Mouse (Mus musculus) ES-Bruce4 (cell line): ENCODE measurements around the gene Blzf1. TPM values are rescaled to one million over a fixed set of nuclear protein-coding genes. Genes with fewer than 3 reads are reported as not detected.

Source experiments
- H3K27ac ChIP-seq: 2 replicates; pipeline ENCODE4 v1.5.1; 2012; ENCODE audit warnings: low read length, inconsistent platforms; ENCODE audit not compliant: insufficient read depth
- H3K27me3 ChIP-seq: 2 replicates; pipeline ENCODE4 v1.6.1; 2012; ENCODE audit warnings: mild to moderate bottlenecking, low read length, inconsistent platforms; ENCODE audit not compliant: control insufficient read depth, poor library complexity, insufficient read depth, severe bottlenecking
- H3K36me3 ChIP-seq: 2 replicates; pipeline ENCODE4 v1.6.1; 2012; ENCODE audit warnings: inconsistent platforms, mild to moderate bottlenecking, low read length, moderate library complexity; ENCODE audit not compliant: control insufficient read depth, poor library complexity, insufficient read depth, severe bottlenecking
- H3K4me1 ChIP-seq: one replicate; pipeline ENCODE4 v1.8.1; 2011; ENCODE audit warnings: low read length; ENCODE audit not compliant: control insufficient read depth, insufficient read depth
- H3K4me3 ChIP-seq: 2 replicates; pipeline ENCODE4 v1.5.1; 2011; ENCODE audit warnings: low read depth, mild to moderate bottlenecking, low read length
- H3K9ac ChIP-seq: 2 replicates; pipeline ENCODE4 v1.6.1; 2012; ENCODE audit warnings: low read depth, mild to moderate bottlenecking, inconsistent platforms; ENCODE audit not compliant: poor library complexity, severe bottlenecking
- H3K9me3 ChIP-seq: replicated peaks from 2 replicates; pipeline ENCODE4 v1.6.1; 2012; ENCODE audit warnings: mild to moderate bottlenecking, low read length, inconsistent platforms; ENCODE audit not compliant: control insufficient read depth, poor library complexity, insufficient read depth, severe bottlenecking
- CTCF ChIP-seq: IDR thresholded peaks from one replicate; pipeline ENCODE4 v1.8.1; 2011; ENCODE audit warnings: low read depth, low read length
- EP300 ChIP-seq: IDR thresholded peaks from 2 replicates; pipeline ENCODE4 v1.6.1; 2011; ENCODE audit warnings: low read depth, low read length; ENCODE audit not compliant: insufficient read depth
- POLR2A ChIP-seq: IDR thresholded peaks from one replicate; pipeline ENCODE4 v1.8.1; 2011; ENCODE audit warnings: low read length; ENCODE audit not compliant: insufficient read depth
- polyA plus RNA-seq: library from polyadenylated mRNA; stranded (reverse); fragments of >200 nt; gene quantifications from 2 replicates; pipeline ENCODE4 v1.2.4, GENCODE M21; 2011; ENCODE audit warnings: low read depth; ENCODE audit not compliant: missing spikeins, insufficient read depth, insufficient read length

The Blzf1 gene
- polyA plus RNA-seq, 1 experiment = 33.9 TPM

DNA sequence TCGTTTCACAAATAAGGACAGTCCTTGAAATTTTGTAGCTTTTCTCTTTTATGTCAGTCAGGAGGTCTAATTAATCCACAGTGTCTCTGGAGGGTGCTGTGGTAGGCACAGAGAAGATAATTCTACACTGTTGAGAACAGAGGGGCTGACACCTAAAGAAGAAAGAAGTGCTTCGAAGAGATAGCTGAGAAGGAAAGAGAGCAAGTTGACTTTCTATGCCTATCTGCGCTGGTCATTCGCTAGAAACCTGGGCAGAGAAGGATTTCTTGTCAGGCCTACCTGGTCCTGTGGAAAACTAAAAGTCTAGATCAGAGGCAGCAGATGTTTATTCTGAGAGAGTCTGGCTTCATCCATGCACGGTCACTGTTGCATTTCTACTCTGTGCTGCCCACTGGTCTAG is 6.8 kb upstream of the Blzf1 start:
- no peaks in the 10 kb centered on the region for H3K9me3 ChIP-seq
- no peaks in the 10 kb centered on the region for H3K4me1 ChIP-seq
- H3K27me3 ChIP-seq = no peaks in the 10 kb centered on the region
- H3K9ac ChIP-seq = no peak overlapping the region
- H3K4me3 ChIP-seq = no peak overlapping the region
- no peak overlapping the region for H3K27ac ChIP-seq
- no peaks in the 10 kb centered on the region for H3K36me3 ChIP-seq
- TF ChIP-seq POLR2A (no peak), EP300 (no peak)

DNA sequence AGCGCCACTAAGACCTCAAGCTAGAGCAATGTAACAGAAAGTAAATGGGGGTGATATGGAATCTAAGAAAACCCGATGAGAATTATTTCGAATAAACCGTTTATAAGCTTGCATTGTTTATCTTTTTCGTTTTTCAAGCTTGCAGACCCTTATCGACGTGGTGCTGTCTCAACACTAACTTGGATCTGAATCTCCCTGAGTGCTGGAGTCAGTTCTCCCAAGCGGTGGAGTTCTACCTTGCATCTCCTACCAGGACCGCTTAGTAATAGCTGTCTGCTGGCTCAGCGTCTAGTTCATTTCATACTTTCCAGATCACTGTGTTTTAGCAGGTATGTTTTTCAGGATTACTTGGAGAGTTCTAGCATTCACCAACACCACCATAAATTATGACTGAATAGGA is 633 bp upstream of the Blzf1 start:
- H3K27ac ChIP-seq = no peak overlapping the region
- peak overlapping the region; percentile 63 for H3K9ac ChIP-seq
- no peaks in the 10 kb centered on the region for H3K36me3 ChIP-seq
- H3K4me3 ChIP-seq = peak overlapping the region; percentile 90
- H3K9me3 ChIP-seq = no peaks in the 10 kb centered on the region
- no peaks in the 10 kb centered on the region for H3K4me1 ChIP-seq
- H3K27me3 ChIP-seq = no peaks in the 10 kb centered on the region
- TF ChIP-seq POLR2A (no peak), CTCF (no peak), EP300 (no peak)

DNA sequence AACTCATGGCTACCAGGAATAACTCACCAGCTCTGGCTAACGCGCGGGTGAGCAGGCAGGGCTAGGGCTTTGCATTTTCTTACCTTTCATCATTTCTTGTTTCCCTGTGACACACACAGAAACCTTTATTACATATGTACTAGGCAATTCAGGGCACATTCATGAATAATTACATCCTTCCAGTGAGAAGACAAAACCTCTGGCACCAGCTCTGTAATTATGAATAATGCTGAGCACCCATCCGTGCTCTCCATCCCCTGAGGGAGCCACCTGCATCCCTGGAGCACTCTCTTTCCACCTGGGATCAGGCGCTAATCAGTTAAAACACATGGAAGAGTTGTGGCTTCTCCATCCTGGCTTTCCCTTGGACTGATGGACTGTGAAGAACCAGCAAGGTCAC is 3.5 kb downstream of the Blzf1 start, which contains the start of gene Nme7:
Gene Nme7, plus strand, starts transcription at position 301 of the 400 bp plus-strand sequence.
- no peak for TF ChIP-seq POLR2A
- no peak for TF ChIP-seq CTCF
- no peak for TF ChIP-seq EP300
- Histone ChIP-seq H3K27ac (no peak within 1 kb of the TSS), H3K9ac (no peak within 1 kb of the TSS), H3K9me3 (no peaks in the 10 kb centered on the region), H3K4me1 (no peaks in the 10 kb centered on the region), H3K36me3 (peaks cover 20% of the 10 kb centered on the region), H3K4me3 (no peak within 1 kb of the TSS), H3K27me3 (no peaks in the 10 kb centered on the region)

DNA sequence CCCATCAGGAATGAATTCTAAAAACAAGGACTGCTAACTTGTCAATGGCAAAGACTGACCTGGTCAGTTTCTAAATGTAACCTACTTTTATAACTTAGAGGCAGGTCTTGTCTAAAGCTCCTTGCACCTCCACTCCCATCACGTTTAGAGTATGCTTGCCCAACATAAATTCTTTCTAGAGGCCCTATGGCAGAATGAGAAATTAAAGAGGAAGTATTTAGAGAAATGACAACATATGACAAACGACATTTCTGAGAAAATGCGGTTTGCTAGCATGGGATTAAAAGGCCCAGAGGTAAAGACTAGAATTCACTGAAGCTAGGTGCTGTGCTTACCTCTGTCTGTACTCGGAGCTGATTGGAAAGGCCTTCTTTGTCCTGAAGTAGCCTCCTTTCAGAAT is 5.3 kb downstream of the Blzf1 start:
- Histone ChIP-seq H3K4me1 (no peaks in the 10 kb centered on the region), H3K27me3 (no peaks in the 10 kb centered on the region), H3K36me3 (peaks cover 30% of the 10 kb centered on the region), H3K4me3 (no peak overlapping the region), H3K9ac (no peak overlapping the region), H3K9me3 (no peaks in the 10 kb centered on the region), H3K27ac (no peak overlapping the region)
- no peak for TF ChIP-seq EP300
- TF ChIP-seq POLR2A = no peak
- TF ChIP-seq CTCF = no peak

DNA sequence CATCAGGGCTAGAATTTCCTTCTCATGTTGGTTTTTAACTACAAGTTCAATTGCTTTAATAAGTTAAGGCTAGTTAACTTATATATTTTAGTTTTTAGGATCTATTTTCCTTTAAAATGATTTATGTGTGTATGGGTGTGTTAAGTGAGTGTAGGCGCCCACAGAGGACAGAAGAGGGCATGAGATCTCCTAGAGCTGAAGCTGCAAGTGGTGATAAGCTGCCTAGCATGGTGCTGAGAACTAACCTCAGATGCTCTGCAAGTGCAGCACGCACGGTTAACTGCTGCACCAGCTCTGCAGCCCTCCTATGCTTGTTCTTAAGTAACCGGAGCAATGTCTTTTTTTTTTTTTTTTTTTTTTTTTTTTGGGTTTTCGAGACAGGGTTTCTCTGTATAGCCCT is 10.8 kb downstream of the Blzf1 start:
- H3K9me3 ChIP-seq = no peaks in the 10 kb centered on the region
- no peaks in the 10 kb centered on the region for H3K27me3 ChIP-seq
- H3K4me1 ChIP-seq = no peaks in the 10 kb centered on the region
- no peak overlapping the region for H3K4me3 ChIP-seq
- peaks cover 34% of the 10 kb centered on the region for H3K36me3 ChIP-seq
- H3K9ac ChIP-seq = no peak overlapping the region
- no peak overlapping the region for H3K27ac ChIP-seq
- TF ChIP-seq EP300 (no peak), POLR2A (no peak), CTCF (no peak)

DNA sequence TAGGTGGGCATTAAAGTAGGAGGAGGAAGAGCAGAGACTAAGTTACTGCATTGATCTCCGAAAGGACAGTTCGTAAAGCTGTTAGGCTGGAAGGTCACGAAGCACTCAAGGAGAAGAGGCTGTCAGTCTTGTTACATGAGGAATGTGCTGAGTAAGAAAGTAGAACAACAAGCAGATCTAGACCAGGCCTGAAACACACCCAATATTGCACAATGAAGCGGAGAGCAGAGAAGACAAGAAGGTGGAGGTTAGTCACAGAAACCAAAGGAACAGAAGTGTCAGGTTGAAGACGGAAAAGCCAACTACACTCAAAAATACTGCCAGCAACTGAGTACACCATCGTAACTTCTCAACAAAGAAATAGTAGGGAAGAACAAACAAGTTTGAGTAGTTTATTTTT is 13.2 kb downstream of the Blzf1 start:
- Histone ChIP-seq H3K4me3 (no peak overlapping the region), H3K27me3 (no peaks in the 10 kb centered on the region), H3K27ac (no peak overlapping the region), H3K4me1 (no peaks in the 10 kb centered on the region), H3K9me3 (no peaks in the 10 kb centered on the region), H3K9ac (no peak overlapping the region), H3K36me3 (peaks cover 24% of the 10 kb centered on the region)
- TF ChIP-seq CTCF = no peak
- TF ChIP-seq POLR2A = no peak
- no peak for TF ChIP-seq EP300
